Mouse (Mus musculus) liver, postnatal 0 days (tissue): ENCODE data around the gene Pirt.

ENCODE experiments used
- CTCF ChIP-seq: sonication (generic); IDR thresholded peaks from 2 replicates; pipeline ENCODE4 v1.5.1; 2016; ENCODE audit warnings: antibody characterized with exemption, low read depth
- EP300 ChIP-seq: IDR thresholded peaks from 2 replicates; pipeline ENCODE4 v1.6.1; 2016; ENCODE audit warnings: antibody characterized with exemption, low read depth, mild to moderate bottlenecking

DNA sequence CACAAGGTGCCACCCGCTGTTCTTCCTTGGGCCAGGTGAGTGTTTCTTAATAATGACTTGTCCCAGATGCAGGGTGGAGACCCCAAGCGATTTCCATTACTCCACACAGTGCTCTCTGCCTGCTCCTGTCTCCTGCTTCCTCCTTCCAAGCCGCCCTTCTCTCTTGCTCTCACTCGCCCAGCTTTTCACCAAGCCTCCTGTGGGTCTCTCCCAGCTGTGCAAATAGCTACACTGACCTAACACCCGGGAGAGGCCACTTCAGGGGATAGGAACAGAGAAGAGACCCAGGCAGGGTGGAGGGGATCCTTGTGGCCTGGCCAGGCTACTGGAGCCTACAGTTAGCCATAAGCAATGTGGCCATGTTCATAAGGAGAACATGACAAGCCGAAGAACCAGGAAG, 35.1 kb downstream of the Pirt start:
- TF ChIP-seq CTCF (no peak), EP300 (no peak)
